Mouse (Mus musculus) gastrocnemius, adult 18-20 months (tissue): ENCODE data around the gene Pcbd2. TPM values are rescaled to one million over a fixed set of nuclear protein-coding genes. Genes with fewer than 3 reads are reported as not detected.

Experiments
- DNase-seq: peaks from one replicate; pipeline ENCODE4 v3.0.0; 2021; ENCODE audit warnings: low spot score
- total RNA-seq, 2 experiments: library from RNA; stranded (reverse); gene quantifications; 2 replicates each; pipeline ENCODE4 v1.2.3; 2021

Pcbd2 gene
- total RNA-seq, 2 experiments from 2014 or later: 20.7 to 21.5 TPM

- DNase-seq: no peak
Observed at GRCm38 (mm10) chr13:55733628-55734502, 6.7 kb downstream of the Pcbd2 start.

GRCm38 (mm10) chr13:55737885-55738284 lies 10.7 kb downstream of the Pcbd2 start:
- no peak for DNase-seq

- no peak for DNase-seq
Observed at GRCm38 (mm10) chr13:55742306-55742705, 15.1 kb downstream of the Pcbd2 start.

GRCm38 (mm10) chr13:55754380-55754779 lies 27.2 kb downstream of the Pcbd2 start:
- no peak for DNase-seq

GRCm38 (mm10) chr13:55756789-55757188 lies 29.6 kb downstream of the Pcbd2 start:
- DNase-seq: no peak

GRCm38 (mm10) chr13:55757645-55758044 lies 30.5 kb downstream of the Pcbd2 start:
- no peak for DNase-seq

- no peak for DNase-seq
Observed at GRCm38 (mm10) chr13:55760576-55760975, 33.4 kb downstream of the Pcbd2 start.

- no peak for DNase-seq
Observed at GRCm38 (mm10) chr13:55761486-55761885, 34.3 kb downstream of the Pcbd2 start.

GRCm38 (mm10) chr13:55774352-55774751 lies 47.2 kb downstream of the Pcbd2 start:
- no peak for DNase-seq

- DNase-seq: no peak
Observed at GRCm38 (mm10) chr13:55775056-55775455, 47.9 kb downstream of the Pcbd2 start.

- DNase-seq: no peak
Observed at GRCm38 (mm10) chr13:55784268-55784667, 57.1 kb downstream of the Pcbd2 start, which contains the start of gene Catsper3. TSS of gene Catsper3 (plus strand) at chr13:55784568.

GRCm38 (mm10) chr13:55786120-55786519 lies 59.0 kb downstream of the Pcbd2 start:
- no peak for DNase-seq

GRCm38 (mm10) chr13:55801246-55801645 lies 74.1 kb downstream of the Pcbd2 start:
- no peak for DNase-seq

GRCm38 (mm10) chr13:55803973-55804372 lies 76.8 kb downstream of the Pcbd2 start:
- DNase-seq: no peak

- DNase-seq: no peak
Observed at GRCm38 (mm10) chr13:55809041-55809623, 82.0 kb downstream of the Pcbd2 start.

GRCm38 (mm10) chr13:55809707-55810106 lies 82.5 kb downstream of the Pcbd2 start:
- DNase-seq: no peak

- no peak for DNase-seq
Observed at GRCm38 (mm10) chr13:55810947-55811346, 83.8 kb downstream of the Pcbd2 start.

GRCm38 (mm10) chr13:55813490-55814016 lies 86.4 kb downstream of the Pcbd2 start:
- no peak for DNase-seq

GRCm38 (mm10) chr13:55814834-55815233 lies 87.7 kb downstream of the Pcbd2 start:
- DNase-seq: no peak

GRCm38 (mm10) chr13:55822499-55822898 lies 95.3 kb downstream of the Pcbd2 start:
- no peak for DNase-seq

GRCm38 (mm10) chr13:55824151-55824945 lies 97.2 kb downstream of the Pcbd2 start:
- DNase-seq: no peak

GRCm38 (mm10) chr13:55825245-55825681 lies 98.1 kb downstream of the Pcbd2 start:
- DNase-seq: no peak
